Mouse (Mus musculus): ENCODE results near the gene R3hdm2.

GRCm38 (mm10) chr10:127355336-127355735 is 24.8 kb upstream of the R3hdm2 start:
- TF ChIP-seq CTCF (IDR thresholded peaks at IDR 0.05; ENCODE audit: borderline replicate concordance, insufficient read depth, low read length) (no peak), POLR2A (IDR thresholded peaks at IDR 0.05; ENCODE audit: low read depth, low read length) (no peak)
